Mouse (Mus musculus) limb, embryonic 14.5 days (tissue): ENCODE results near the gene Igsf8. TPM values are rescaled to one million over a fixed set of nuclear protein-coding genes. Genes with fewer than 3 reads are reported as not detected.
"Not testable (repeated sequence)": the region's sequence is repeated elsewhere in the genome, so short reads cannot be mapped to it uniquely, and the experiment has no call there.

Source experiments
- ATAC-seq: fragments of 200-750 bp; cut with Nextera tagmentation; 2 replicates; pipeline ENCODE4 v1.8.0; 2017; ENCODE audit warnings: low read depth, moderate number of reproducible peaks, moderate TSS enrichment; ENCODE audit not compliant: low FRiP score
- DNase-seq: peaks from one replicate; pipeline ENCODE4 v3.0.0-alpha.2; 2015; ENCODE audit warnings: low spot score
- H3K27ac ChIP-seq: fragments of 300-500 bp; sonication (generic); replicated peaks from 2 replicates; pipeline ENCODE4 v1.5.1; 2014; ENCODE audit warnings: low read depth, mild to moderate bottlenecking, low read length, moderate library complexity, mixed read lengths
- H3K27me3 ChIP-seq: fragments of 300-500 bp; sonication (generic); 2 replicates; pipeline ENCODE4 v1.6.1; 2014; ENCODE audit warnings: low read length, mixed read lengths; ENCODE audit not compliant: control insufficient read depth, insufficient read depth
- H3K36me3 ChIP-seq: fragments of 300-500 bp; sonication (generic); 2 replicates; pipeline ENCODE4 v1.6.1; 2014; ENCODE audit warnings: mild to moderate bottlenecking, low read length, moderate library complexity, mixed read lengths; ENCODE audit not compliant: control insufficient read depth, insufficient read depth
- H3K4me1 ChIP-seq: fragments of 300-500 bp; sonication (generic); 2 replicates; pipeline ENCODE4 v1.6.1; 2014; ENCODE audit warnings: antibody characterized with exemption, low read length, mixed read lengths; ENCODE audit not compliant: control insufficient read depth, insufficient read depth
- H3K4me2 ChIP-seq: fragments of 300-500 bp; sonication (generic); replicated peaks from 2 replicates; pipeline ENCODE4 v1.6.1; 2014; ENCODE audit warnings: low read depth, mild to moderate bottlenecking, low read length, moderate library complexity; ENCODE audit not compliant: severe bottlenecking
- H3K4me3 ChIP-seq: fragments of 300-500 bp; sonication (generic); replicated peaks from 2 replicates; pipeline ENCODE4 v1.5.1; 2014; ENCODE audit warnings: low read length
- H3K9ac ChIP-seq: fragments of 300-500 bp; sonication (generic); 2 replicates; pipeline ENCODE4 v1.6.1; 2014; ENCODE audit warnings: mild to moderate bottlenecking, low read depth, low read length, moderate library complexity; ENCODE audit not compliant: severe bottlenecking
- H3K9me3 ChIP-seq: fragments of 300-500 bp; sonication (generic); 2 replicates; pipeline ENCODE4 v1.6.1; 2016; ENCODE audit warnings: low read length; ENCODE audit not compliant: control insufficient read depth
- POLR2A ChIP-seq: fragments of 200-500 bp; IDR thresholded peaks from 2 replicates; pipeline ENCODE4 v1.8.0; 2012; ENCODE audit warnings: inconsistent platforms, mild to moderate bottlenecking, moderate library complexity, borderline replicate concordance; ENCODE audit not compliant: insufficient read depth, insufficient read length; ENCODE audit errors: extremely low read depth
- WGBS: fragments of 180-500 bp; shearing (Covaris S2); extraction: QIAGEN DNeasy Blood & Tissue Kit; methylation state at CpG from one replicate; pipeline ENCODE4 v1.1.7; 2014; 5-methylcytosine and 5-hydroxymethylcytosine counted together
- polyA plus RNA-seq, 2 experiments: library from polyadenylated mRNA; depleted of rRNA in 1 of 2; stranded (reverse) in 1 of 2; unstranded in 1 of 2; fragments of >200 nt; fragmentation: Nextera tagmentation in 1 of 2; extraction: Ambion mirVana in 1 of 2; gene quantifications; 2 replicates each; pipeline versions ENCODE4 v1.2.1 to v1.2.3; 2012 to 2014

The Igsf8 gene
- polyA plus RNA-seq, 2 experiments = 50.1 to 71.4 TPM

DNA sequence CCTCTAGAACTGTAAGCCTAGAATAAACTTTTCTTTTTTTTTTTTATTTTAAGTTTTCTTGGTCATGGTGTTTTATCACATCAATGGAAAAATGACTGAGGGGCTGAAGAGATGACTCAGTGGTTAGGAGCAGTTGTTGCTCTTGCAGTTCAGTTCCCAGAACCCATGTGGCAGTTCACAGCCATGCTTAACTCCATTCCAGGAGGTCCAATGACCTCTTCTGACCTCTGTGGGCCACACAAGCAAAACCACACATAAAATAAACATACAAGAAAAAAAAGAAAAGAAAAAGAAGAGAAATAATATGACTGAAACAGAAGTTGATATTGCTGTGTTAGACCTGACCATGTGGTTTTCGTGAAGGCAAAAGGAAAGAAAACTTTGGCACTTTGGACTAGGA lies 32.2 kb upstream of the Igsf8 start:
- Histone ChIP-seq H3K9ac (no peak overlapping the region), H3K27me3 (no peaks in the 10 kb centered on the region), H3K4me1 (no peaks in the 10 kb centered on the region), H3K27ac (no peak overlapping the region), H3K36me3 (no peaks in the 10 kb centered on the region), H3K9me3 (no peaks in the 10 kb centered on the region), H3K4me3 (no peak overlapping the region), H3K4me2 (no peak overlapping the region)
- DNase-seq (no peak), ATAC-seq (no peak)
- 90% methylated on average over 1 of the region's 1 CpGs for WGBS
- no peak for TF ChIP-seq POLR2A

DNA sequence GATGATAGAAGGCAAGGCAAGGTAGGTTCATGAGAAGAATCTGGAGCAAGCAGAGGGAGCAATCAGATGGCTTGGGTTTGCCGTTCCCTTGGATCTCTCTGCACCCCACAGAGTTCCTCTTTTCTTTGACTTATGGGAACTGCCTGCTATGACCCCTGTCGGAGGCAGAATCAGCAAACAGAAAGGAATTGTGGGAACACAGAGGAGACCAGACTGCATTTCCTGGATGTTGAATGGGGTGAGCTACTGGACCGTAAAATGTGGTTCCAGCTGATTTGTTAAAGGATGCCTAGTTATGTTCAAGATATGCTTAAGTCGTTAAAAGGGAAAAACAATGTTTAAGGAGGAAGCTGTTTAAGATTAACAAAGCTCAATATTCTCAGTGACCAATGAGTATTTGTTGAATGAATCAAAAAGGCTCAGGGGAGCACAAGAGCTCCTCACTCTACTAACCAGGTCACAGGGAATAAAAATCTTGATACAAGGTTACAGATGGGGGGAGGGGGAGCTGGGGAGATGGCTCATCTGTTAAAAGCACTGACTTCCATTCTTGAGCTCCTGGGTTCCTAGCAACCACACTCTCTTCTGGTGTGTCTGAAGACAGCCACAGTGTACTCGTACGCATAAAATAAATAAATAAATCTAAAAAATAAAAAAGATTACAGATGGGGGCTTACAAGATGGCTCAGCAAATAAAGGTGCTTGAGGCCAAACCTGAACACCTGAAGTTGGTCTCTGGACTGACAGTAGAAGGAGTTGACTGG lies 20.3 kb upstream of the Igsf8 start:
- WGBS = 64% methylated on average over 6 of the region's 6 CpGs
- peaks cover 13% of the 10 kb centered on the region for H3K27me3 ChIP-seq
- no peak overlapping the region for H3K27ac ChIP-seq
- TF ChIP-seq POLR2A = no peak
- H3K4me2 ChIP-seq = no peak overlapping the region
- DNase-seq (no peak), ATAC-seq (no peak)
- H3K9me3 ChIP-seq = no peaks in the 10 kb centered on the region
- no peaks in the 10 kb centered on the region for H3K36me3 ChIP-seq
- H3K4me3 ChIP-seq = no peak overlapping the region
- H3K9ac ChIP-seq = no peak overlapping the region
- H3K4me1 ChIP-seq = 0 out of 2 replicates have a peak, but pooled peaks cover 4% of the 10 kb centered on the region

DNA sequence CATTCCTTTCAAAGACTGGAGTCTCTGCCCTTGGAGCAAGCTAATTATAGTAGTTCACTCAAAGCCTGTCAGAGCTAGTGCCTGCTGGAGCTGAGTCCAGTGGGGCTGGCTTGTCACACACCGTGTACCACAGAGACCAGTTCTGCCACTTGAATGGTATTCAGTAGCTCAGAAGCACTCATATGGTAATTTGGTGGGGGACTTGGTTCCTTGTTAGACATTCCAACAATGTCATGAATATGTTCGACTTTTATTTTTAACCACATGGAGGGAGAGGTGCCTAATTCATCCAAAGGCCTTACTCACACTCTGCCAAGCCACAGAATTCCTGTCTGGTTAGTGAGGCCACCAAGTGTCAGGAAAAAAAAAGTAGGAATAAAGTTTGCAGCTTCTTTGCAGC lies 19.0 kb upstream of the Igsf8 start:
- ATAC-seq (no peak; the same call in 1 of the 2 replicates), DNase-seq (no peak)
- no peak for TF ChIP-seq POLR2A
- Histone ChIP-seq H3K27me3 (peaks cover 13% of the 10 kb centered on the region), H3K36me3 (no peaks in the 10 kb centered on the region), H3K27ac (no peak overlapping the region), H3K4me3 (no peak overlapping the region), H3K9ac (no peak overlapping the region), H3K4me2 (no peak overlapping the region), H3K4me1 (0 out of 2 replicates have a peak, but pooled peaks cover 4% of the 10 kb centered on the region), H3K9me3 (no peaks in the 10 kb centered on the region)
- 40% methylated on average over 2 of the region's 2 CpGs for WGBS

GRCm38 (mm10) chr1:172243547-172244205 lies 17.8 kb upstream of the Igsf8 start:
- Histone ChIP-seq H3K4me3 (no peak overlapping the region), H3K9ac (no peak overlapping the region)

GRCm38 (mm10) chr1:172244645-172245044 lies 16.8 kb upstream of the Igsf8 start:
- not testable (repeated sequence) for H3K4me1 ChIP-seq, ATAC-seq, H3K4me3 ChIP-seq, DNase-seq, H3K4me2 ChIP-seq, H3K36me3 ChIP-seq, H3K27ac ChIP-seq, H3K9me3 ChIP-seq, H3K9ac ChIP-seq
- WGBS = 41% methylated on average over 23 of the region's 23 CpGs
- H3K27me3 ChIP-seq = peaks cover 13% of the 10 kb centered on the region

More at GRCm38 (mm10) chr1:172243547-172244205, 17.8 kb upstream of the Igsf8 start:
- ATAC-seq (no peak), DNase-seq (no peak)
- 27% methylated on average over 16 of the region's 16 CpGs for WGBS
- H3K27me3 ChIP-seq = peaks cover 13% of the 10 kb centered on the region
- no peaks in the 10 kb centered on the region for H3K9me3 ChIP-seq
- TF ChIP-seq POLR2A = no peak
- no peak overlapping the region for H3K4me2 ChIP-seq
- H3K4me1 ChIP-seq = 0 out of 2 replicates have a peak, but pooled peaks cover 4% of the 10 kb centered on the region
- H3K27ac ChIP-seq = no peak overlapping the region
- no peaks in the 10 kb centered on the region for H3K36me3 ChIP-seq
